Mouse (Mus musculus): Measurements from ENCODE around the gene Creb1.

The Creb1 gene

DNA sequence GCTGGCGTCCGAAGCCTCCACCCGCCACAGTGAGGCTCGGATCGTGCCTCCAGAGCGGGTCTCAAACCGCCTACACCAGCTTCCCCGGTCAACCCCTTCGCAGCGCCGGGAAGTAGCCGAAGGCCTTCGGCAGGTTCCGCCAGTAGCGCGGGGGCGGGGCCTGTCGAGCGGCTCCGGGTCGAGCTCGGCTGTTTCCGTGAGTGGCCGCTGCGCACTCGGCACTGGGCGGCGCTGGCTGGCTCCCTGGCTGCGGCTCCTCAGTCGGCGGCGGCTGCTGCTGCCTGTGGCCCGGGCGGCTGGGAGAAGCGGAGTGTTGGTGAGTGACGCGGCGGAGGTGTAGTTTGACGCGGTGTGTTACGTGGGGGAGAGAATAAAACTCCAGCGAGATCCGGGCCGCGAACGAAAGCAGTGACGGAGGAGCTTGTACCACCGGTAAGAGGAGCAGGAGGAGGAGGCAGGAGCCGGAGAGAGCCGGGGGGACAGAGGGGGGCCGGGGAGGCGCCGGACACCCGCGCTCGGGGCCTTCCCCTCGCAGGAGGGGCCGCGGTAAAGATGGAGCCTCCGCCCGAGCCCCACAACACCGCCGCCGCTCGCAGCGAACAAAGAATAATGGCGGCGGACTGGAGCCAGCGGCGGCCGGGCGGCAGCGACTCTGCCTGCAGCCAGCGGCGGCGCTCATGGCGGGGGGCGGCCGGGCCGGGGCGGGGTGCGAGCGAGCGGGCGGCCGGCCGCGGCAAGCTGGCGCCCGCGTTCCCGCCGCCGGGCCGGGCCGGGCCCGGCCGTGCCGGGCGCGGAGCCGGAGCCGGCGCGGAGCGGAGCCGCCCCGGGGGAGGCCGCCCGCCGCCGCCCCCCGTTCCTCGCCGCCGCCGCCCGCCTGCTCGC is at the start of gene Creb1:
Gene Creb1, plus strand, starts transcription at position 57 of the 882 bp plus-strand sequence.
- peak; percentile 99 for DNase-seq

DNA sequence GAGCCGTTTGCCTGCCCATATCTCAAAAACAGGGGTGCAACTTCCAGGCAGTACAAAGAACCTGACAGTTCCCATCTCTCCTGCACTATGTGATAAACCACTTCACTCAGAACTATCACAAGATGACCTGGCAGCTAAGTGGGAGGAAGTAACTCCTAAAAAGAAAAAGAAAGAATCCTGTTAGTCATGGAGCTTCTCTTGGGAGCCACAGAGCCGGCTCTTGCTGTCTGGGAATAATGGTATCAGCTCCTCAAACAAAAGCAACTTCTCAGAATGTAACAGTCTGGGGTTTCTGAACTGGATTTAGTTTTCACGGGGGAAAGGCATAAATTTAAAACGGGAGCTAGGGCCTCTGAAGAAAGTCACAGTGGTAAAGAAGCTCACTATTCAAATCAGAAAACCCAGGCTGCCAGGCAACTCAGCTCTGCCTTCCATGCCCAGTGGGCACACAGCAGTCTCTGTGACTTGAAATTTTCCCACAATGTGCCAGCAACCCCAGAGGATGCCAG is 43.9 kb upstream of the Creb1 start:
- DNase-seq, result no peak

- DNase-seq, result no peak
Observed at GRCm38 (mm10) chr1:64496803-64497202, 35.6 kb upstream of the Creb1 start.

DNA sequence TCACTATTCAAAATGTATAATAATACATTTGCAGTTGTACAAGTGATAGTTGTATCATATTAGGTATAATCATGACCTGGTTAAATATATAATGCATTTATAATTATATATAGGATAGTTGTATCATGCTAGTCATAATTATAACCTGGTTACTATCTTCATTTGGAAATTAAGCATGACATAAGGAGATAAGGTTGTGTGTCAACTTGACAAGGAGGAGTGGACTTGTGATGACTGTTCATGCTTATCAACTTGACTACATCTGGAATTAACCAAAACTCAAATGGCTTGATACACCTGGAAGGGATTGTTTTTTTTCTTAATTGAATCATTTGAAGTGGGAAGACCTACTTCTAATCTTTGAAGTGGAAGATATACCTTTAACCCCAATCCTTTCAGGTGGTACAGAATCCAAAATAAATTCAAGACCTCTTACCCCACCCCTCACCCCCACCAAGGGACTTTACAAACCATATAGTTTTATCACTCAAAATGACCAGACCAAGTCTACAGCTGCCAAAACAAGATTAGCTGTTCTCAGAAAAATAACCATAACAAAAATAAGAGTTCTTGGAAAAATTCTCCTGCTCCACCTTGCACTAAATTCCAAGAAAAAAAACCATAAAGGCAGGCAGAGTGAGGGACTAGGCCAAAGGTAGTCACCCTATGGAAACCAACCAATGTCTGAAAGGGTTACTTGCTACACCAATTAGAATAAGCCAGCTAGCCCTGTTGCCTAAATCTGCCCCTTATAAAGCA is 30.9 kb upstream of the Creb1 start:
- no peak for DNase-seq

GRCm38 (mm10) chr1:64508479-64509096 is 23.9 kb upstream of the Creb1 start:
- DNase-seq, result peak; percentile 40

GRCm38 (mm10) chr1:64509678-64510077 is 22.8 kb upstream of the Creb1 start:
- DNase-seq, result no peak

- no peak for DNase-seq
Observed at GRCm38 (mm10) chr1:64514184-64514583, 18.3 kb upstream of the Creb1 start.

GRCm38 (mm10) chr1:64516593-64516992 is 15.9 kb upstream of the Creb1 start:
- no peak for DNase-seq

GRCm38 (mm10) chr1:64518480-64518879 is 14.0 kb upstream of the Creb1 start:
- no peak for DNase-seq

- no peak for DNase-seq
Observed at GRCm38 (mm10) chr1:64519345-64519744, 13.1 kb upstream of the Creb1 start.

DNA sequence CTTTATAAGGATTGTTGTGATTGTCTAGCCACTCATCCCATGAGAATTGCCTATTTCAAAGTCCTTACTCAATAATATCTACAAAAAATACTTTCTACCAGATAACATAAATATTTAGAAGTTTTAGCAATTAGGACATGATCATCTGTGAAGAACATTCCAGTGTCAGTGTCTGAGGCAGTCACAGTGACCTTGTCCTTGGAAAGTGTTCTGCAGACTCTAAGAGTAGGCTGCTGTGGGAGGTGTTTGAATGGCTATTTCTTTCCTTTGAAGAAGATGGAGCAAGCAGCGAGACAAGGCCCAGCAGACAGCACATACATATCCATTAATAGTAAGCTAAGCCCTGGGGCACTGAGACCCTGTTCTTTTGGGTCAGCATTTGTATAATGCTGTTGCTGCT is 12.5 kb upstream of the Creb1 start:
- DNase-seq, result no peak

DNA sequence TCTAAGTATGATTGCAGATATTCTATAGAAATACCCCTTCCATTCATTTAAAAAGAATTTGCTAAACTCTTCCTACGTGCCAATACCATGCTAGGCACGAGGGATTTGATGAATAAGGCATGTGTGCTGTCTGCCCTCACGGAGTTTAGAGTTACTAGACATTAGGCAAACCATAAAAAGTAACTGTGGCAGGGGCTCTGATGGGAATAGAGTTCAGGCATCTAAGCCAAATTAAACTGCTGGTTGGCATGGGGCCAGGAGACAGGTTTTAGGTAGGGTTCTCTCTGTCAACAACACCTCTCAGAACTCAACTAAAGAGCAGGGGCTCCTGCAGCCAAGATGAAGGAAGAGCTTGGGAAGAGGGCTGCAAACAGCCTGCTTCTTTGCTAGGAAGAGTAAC is 10.7 kb upstream of the Creb1 start:
- no peak for DNase-seq

DNA sequence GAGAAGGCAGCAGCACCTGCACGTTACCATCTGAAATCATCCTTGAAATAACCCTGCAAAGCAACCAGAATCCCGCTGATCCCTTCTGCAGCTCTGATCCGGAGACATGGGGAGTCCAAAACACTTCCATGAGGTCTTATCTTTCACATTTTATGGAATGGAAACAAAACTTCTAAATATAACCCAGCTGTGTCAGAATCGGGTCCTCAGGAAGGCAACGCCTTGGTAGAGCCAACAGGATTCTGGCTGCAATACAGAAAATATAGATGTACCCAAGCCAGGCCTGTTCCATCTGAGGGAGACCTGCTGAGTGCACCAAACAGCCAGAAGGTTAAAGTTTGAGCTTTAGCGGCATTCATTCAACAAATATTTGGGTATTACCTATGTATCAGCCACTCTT is 9.8 kb upstream of the Creb1 start:
- DNase-seq, result no peak

DNA sequence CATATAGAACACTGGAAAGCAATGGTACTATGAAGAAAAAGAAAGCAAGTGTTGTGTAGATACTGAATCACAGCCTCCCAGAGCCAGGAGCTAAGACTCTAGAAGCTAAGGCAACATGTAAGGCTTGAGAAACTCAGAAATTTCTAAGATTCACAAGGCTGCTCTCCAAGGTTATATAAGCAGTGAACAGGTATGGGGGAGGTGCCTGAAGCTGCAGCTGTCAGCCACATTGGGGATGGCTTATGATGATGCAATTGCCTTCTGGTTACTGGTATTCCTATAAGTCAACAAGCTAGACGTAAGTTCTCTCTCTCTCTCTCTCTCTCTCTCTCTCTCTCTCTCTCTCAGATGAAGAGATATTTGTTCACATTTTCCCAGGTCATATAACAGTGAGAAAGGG is 9.3 kb upstream of the Creb1 start:
- DNase-seq, result peak; percentile 40

- DNase-seq, result peak; percentile 21
Observed at GRCm38 (mm10) chr1:64524661-64525060, 7.8 kb upstream of the Creb1 start.

DNA sequence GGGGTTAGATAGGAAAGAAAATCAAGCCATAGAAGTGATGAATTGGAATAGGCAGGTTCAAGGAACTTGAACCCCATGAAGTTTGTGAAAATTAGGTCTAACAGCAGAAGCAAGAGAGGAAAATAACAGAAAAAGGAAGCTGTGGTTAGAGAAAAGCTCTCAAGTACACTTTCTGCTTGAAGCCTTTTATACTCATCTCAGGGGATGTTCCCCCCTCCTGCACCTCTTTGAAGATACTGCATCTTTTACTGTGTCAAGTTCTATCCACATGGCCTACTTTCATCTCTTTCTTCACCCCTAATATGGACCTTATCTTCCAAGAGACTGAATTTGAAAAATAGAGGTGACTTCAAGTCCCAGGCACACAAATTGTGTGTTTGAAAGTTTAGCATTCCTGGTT is 4.8 kb upstream of the Creb1 start:
- DNase-seq, result peak; percentile 25

DNA sequence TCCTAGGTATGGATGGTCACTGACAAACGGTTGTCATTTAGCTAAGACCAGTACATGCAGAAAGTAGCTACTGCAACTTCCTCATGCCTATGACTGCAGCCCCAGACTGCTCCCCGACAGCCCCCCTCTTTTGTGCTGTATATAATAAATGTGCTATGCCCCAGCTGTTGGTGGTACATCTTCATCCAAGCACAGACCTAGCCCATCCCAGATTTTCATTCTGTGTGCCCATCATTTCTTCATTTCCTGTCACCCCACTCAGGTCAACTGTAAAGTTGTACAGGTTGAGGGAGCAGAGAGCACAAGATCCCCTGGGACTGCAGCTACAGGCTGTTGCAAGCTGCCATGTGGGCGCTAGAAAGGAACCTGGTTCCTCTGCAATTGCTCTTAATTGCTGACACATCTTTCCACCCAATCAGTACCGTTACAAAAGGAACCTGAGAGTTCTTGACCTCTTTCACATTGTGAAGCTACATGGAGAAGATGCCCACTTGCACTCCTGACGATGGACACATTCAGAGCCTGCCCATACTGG is 2.6 kb upstream of the Creb1 start:
- DNase-seq, result peak; percentile 58

DNA sequence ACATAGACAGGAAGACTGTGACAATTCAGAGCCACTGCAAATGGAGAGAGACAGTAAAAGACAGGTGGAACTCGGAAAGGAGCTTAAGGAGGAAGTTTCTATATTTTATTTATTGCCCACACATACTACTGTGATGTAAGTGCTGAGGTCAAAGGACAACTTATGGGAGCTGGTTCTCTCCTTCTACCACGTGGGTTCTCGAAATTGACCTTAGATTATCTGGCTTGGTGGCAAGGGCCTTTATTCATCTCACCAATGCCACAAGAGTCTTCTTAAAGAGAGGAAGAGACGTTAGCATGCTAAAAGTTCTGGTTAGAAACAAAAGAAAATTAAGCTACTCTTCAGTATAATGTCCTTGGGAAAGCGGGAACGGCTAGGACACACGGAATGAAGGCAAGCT is 897 bp upstream of the Creb1 start:
- DNase-seq, result no peak

DNA sequence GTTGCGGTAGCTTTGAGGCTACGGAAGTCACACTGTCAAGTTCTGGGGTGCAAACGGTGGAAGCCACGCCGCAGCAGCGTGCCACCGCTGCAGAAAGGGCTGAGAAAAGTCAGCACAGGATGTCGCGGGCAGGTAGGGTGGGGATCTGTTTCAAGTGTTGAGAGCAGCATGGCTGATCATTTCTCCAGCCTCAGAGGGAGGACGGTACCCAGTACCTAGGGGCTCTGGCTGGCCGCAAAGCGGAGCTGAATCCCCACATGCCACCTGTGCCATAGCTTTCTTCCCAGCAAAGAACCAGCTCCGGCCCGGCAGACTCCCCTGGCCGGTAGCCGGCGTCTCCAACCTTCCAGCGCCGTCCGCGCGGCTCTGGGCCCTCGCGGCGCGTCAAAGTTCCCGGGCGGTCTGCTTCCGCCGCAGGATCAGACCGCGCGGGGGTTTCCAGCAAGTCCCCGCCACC is 350 bp upstream of the Creb1 start:
- peak; percentile 85 for DNase-seq

DNA sequence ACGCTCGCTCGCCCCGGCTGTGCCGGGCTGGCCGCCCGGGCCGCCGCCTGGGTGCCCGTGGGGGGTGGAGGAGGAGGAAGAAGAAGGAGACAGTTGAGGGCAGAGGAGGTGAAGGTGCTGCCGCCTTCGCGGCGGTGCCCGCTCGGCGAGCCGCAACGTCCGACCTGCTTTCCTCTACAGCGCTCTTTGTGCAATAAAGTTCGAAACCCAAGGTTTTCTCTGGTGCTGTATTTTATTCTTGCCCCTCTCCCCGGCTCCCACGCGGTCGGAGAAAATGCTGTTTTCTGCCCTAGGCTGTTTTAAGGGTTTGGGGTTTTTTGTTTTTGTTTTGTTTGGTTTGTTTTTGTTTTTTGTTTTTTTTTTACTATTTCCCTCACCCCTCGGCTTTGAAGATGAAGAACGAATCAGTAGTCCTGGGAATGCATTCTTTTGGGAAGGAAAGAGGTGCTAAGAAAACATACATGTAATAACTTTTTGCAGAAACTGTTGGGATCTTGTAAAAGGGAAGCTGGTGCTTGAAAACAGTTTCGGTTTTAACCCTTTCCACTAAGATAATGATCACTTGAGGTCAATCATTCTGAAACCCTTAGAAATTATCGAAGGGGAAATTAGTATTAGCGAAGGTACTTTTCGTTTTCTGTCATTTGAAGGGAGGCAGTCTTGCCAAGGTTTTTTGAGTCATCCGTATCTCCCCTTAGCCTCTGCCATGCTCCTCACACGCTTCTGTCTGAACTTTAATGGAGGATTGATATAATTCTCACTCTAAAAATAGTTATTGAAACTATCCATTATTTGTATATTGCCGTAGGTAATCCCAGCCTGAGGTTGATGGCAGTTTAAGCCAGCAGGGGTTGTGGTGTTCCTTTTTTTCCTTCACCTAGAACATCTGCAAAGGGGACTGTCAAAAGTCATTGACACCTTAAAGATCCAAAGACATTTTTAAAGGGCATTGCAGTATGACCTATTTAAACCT is 1.3 kb downstream of the Creb1 start:
- DNase-seq, result peak; percentile 76

DNA sequence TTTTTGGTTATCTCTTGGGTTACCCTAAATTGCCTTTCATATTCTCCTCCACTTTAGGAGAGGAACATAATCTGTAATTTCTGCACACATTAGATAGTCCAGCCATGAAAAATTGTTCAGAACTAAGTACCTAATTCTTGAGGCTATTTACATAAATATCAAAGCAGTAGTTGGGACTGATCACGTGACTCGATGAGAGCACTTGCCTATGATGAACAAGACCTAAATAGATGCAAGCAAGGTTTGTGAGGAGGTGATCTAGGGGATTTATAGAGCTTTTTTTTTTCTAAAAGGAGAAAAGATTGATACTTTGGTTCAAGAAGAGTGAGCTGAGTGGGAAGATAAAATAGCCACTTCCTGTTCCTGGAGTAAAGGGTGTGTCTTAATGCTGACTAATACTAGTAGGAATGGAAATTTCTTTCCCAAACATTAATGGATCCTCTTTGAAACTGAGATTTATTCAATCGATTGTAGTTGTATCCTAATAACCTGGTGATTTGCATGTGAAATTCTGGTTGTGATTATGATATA is 6.5 kb downstream of the Creb1 start:
- no peak for DNase-seq

DNA sequence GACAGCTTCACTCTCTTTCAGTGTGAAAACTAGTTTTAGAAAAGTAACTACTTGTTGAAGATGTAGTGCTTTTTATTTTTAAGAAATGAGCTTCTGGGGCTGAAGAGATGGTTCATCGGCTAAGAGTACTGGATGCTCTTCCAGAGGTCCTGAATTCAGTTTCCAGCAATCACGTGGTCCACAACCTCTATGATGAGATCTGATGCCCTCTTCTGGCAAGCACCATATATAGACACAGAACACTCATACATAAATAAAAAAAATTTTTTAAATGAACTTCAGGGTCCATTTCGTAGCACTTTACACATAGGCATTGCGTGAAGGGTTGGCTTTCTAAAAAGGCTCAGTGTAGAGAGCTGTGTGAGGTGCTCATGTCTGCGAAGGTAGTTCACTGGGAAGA is 11.3 kb downstream of the Creb1 start:
- peak; percentile 16 for DNase-seq
